Mouse (Mus musculus): ENCODE data around the gene Xrn2. TPM values are rescaled to one million over a fixed set of nuclear protein-coding genes. Genes with fewer than 3 reads are reported as not detected.
A peak's percentile ranks its signal among the peaks of the same experiment; 100 is the strongest.

Xrn2 gene
- polyA plus RNA-seq, 1 experiment from 2014 or later: 110 TPM

GRCm38 (mm10) chr2:147073962-147074361, 61.2 kb downstream of the Xrn2 start:
- Histone ChIP-seq H3K9me3 (ENCODE audit: control insufficient read depth, low read length) (no peaks in the 10 kb centered on the region), H3K4me1 (replicated peaks; ENCODE audit: control insufficient read depth, insufficient read depth, low read length) (no peaks in the 10 kb centered on the region; the same call in 1 of the 2 replicates), H3K27ac (ENCODE audit: low read depth, low read length) (no peak overlapping the region), H3K4me3 (ENCODE audit: low read depth, low read length) (no peak overlapping the region), H3K36me3 (ENCODE audit: control insufficient read depth, insufficient read depth, low read length) (no peaks in the 10 kb centered on the region; the same call in 1 of the 2 replicates), H3K4me2 (ENCODE audit: low read depth, low read length, severe bottlenecking) (no peak overlapping the region), H3K9ac (ENCODE audit: low read length) (no peak overlapping the region), H3K27me3 (ENCODE audit: control insufficient read depth, insufficient read depth, low read length) (peaks cover 4% of the 10 kb centered on the region)
- DNase-seq (ENCODE audit: low spot score) (no peak), ATAC-seq (replicated peaks; ENCODE audit: low FRiP score) (peak; percentile 82)
- WGBS: 31% methylated on average over 2 of the region's 2 CpGs

- no peak overlapping the region for H3K27ac ChIP-seq (ENCODE audit: low read depth, low read length)
- DNase-seq (ENCODE audit: low spot score): no peak
- WGBS: 78% methylated on average over 4 of the region's 4 CpGs
- H3K27me3 ChIP-seq (ENCODE audit: control insufficient read depth, insufficient read depth, low read length): peaks cover 5% of the 10 kb centered on the region
- H3K9me3 ChIP-seq (ENCODE audit: control insufficient read depth, low read length): no peaks in the 10 kb centered on the region
- H3K4me3 ChIP-seq (ENCODE audit: low read depth, low read length): no peak overlapping the region
- no peak overlapping the region for H3K9ac ChIP-seq (ENCODE audit: low read length)
- H3K4me1 ChIP-seq (replicated peaks; ENCODE audit: control insufficient read depth, insufficient read depth, low read length): no peaks in the 10 kb centered on the region
- no peaks in the 10 kb centered on the region; the same call in 1 of the 2 replicates for H3K36me3 ChIP-seq (ENCODE audit: control insufficient read depth, insufficient read depth, low read length)
- no peak overlapping the region for H3K4me2 ChIP-seq (ENCODE audit: low read depth, low read length, severe bottlenecking)
- peak; percentile 51; the same call in 1 of the 2 replicates for ATAC-seq (replicated peaks; ENCODE audit: low FRiP score)
These were observed 61.6 kb downstream of the Xrn2 start for GRCm38 (mm10) chr2:147074399-147074798.

- peaks cover 6% of the 10 kb centered on the region; the same call in 1 of the 2 replicates for H3K4me1 ChIP-seq (replicated peaks; ENCODE audit: control insufficient read depth, insufficient read depth, low read length)
- no peaks in the 10 kb centered on the region for H3K36me3 ChIP-seq (ENCODE audit: control insufficient read depth, insufficient read depth, low read length)
- DNase-seq (ENCODE audit: low spot score) (no peak), ATAC-seq (replicated peaks; ENCODE audit: low FRiP score) (no peak)
- no peak overlapping the region for H3K27ac ChIP-seq (ENCODE audit: low read depth, low read length)
- 69% methylated on average over 4 of the region's 4 CpGs for WGBS
- H3K4me3 ChIP-seq (ENCODE audit: low read depth, low read length): no peak overlapping the region
- H3K9ac ChIP-seq (ENCODE audit: low read length): no peak overlapping the region
- H3K9me3 ChIP-seq (ENCODE audit: control insufficient read depth, low read length): no peaks in the 10 kb centered on the region
- no peak overlapping the region for H3K4me2 ChIP-seq (ENCODE audit: low read depth, low read length, severe bottlenecking)
- H3K27me3 ChIP-seq (ENCODE audit: control insufficient read depth, insufficient read depth, low read length): peaks cover 65% of the 10 kb centered on the region
These were observed 69.6 kb downstream of the Xrn2 start for GRCm38 (mm10) chr2:147082391-147082790.

GRCm38 (mm10) chr2:147083471-147084365, 70.9 kb downstream of the Xrn2 start:
- peak overlapping the region; percentile 26 for H3K4me3 ChIP-seq (ENCODE audit: low read depth, low read length)
- no peaks in the 10 kb centered on the region for H3K9me3 ChIP-seq (ENCODE audit: control insufficient read depth, low read length)
- ATAC-seq (replicated peaks; ENCODE audit: low FRiP score) (peak; percentile 52), DNase-seq (ENCODE audit: low spot score) (peak; percentile 72)
- H3K36me3 ChIP-seq (ENCODE audit: control insufficient read depth, insufficient read depth, low read length): no peaks in the 10 kb centered on the region
- under 1% methylated on average over 60 of the region's 72 CpGs for WGBS
- no peak overlapping the region for H3K9ac ChIP-seq (ENCODE audit: low read length)
- peaks cover 6% of the 10 kb centered on the region; the same call in 1 of the 2 replicates for H3K4me1 ChIP-seq (replicated peaks; ENCODE audit: control insufficient read depth, insufficient read depth, low read length)
- H3K4me2 ChIP-seq (ENCODE audit: low read depth, low read length, severe bottlenecking): 0 out of 2 replicates have a peak overlapping the region, but pooled peaks have one; percentile 15
- peaks cover 71% of the 10 kb centered on the region for H3K27me3 ChIP-seq (ENCODE audit: control insufficient read depth, insufficient read depth, low read length)
- no peak overlapping the region for H3K27ac ChIP-seq (ENCODE audit: low read depth, low read length)

GRCm38 (mm10) chr2:147084366-147085071, 71.7 kb downstream of the Xrn2 start:
- no peaks in the 10 kb centered on the region for H3K9me3 ChIP-seq (ENCODE audit: control insufficient read depth, low read length)
- DNase-seq (ENCODE audit: low spot score) (peak; percentile 73), ATAC-seq (replicated peaks; ENCODE audit: low FRiP score) (peak; percentile 49)
- WGBS: under 1% methylated on average over 82 of the region's 106 CpGs
- H3K4me2 ChIP-seq (ENCODE audit: low read depth, low read length, severe bottlenecking): peak overlapping the region; percentile 26; the same call in 1 of the 2 replicates
- H3K27ac ChIP-seq (ENCODE audit: low read depth, low read length): no peak overlapping the region
- H3K27me3 ChIP-seq (ENCODE audit: control insufficient read depth, insufficient read depth, low read length): peaks cover 68% of the 10 kb centered on the region
- H3K9ac ChIP-seq (ENCODE audit: low read length): no peak overlapping the region; the same call in 1 of the 2 replicates
- H3K4me3 ChIP-seq (ENCODE audit: low read depth, low read length): peak overlapping the region; percentile 26
- peaks cover 6% of the 10 kb centered on the region; the same call in 1 of the 2 replicates for H3K4me1 ChIP-seq (replicated peaks; ENCODE audit: control insufficient read depth, insufficient read depth, low read length)
- H3K36me3 ChIP-seq (ENCODE audit: control insufficient read depth, insufficient read depth, low read length): no peaks in the 10 kb centered on the region

- peak within 1 kb of the TSS; percentile 26; the same call in 1 of the 2 replicates for H3K4me2 ChIP-seq (ENCODE audit: low read depth, low read length, severe bottlenecking)
- no peaks in the 10 kb centered on the region for H3K36me3 ChIP-seq (ENCODE audit: control insufficient read depth, insufficient read depth, low read length)
- peak within 1 kb of the TSS; percentile 26 for H3K4me3 ChIP-seq (ENCODE audit: low read depth, low read length)
- H3K4me1 ChIP-seq (replicated peaks; ENCODE audit: control insufficient read depth, insufficient read depth, low read length): peaks cover 6% of the 10 kb centered on the region; the same call in 1 of the 2 replicates
- no peaks in the 10 kb centered on the region for H3K9me3 ChIP-seq (ENCODE audit: control insufficient read depth, low read length)
- WGBS: under 1% methylated on average over 82 of the region's 82 CpGs
- DNase-seq (ENCODE audit: low spot score): peak; percentile 63
- ATAC-seq (replicated peaks; ENCODE audit: low FRiP score): peak; percentile 48
- no peak within 1 kb of the TSS; the same call in 1 of the 2 replicates for H3K9ac ChIP-seq (ENCODE audit: low read length)
- no peak within 1 kb of the TSS for H3K27ac ChIP-seq (ENCODE audit: low read depth, low read length)
- H3K27me3 ChIP-seq (ENCODE audit: control insufficient read depth, insufficient read depth, low read length): peaks cover 65% of the 10 kb centered on the region
These were observed 72.5 kb downstream of the Xrn2 start, which contains the start of gene Nkx2-4 for GRCm38 (mm10) chr2:147085072-147085870. Gene Nkx2-4, minus strand, starts transcription at chr2:147085445.

- Histone ChIP-seq H3K4me3 (ENCODE audit: low read depth, low read length) (no peak overlapping the region), H3K9ac (ENCODE audit: low read length) (no peak overlapping the region), H3K4me2 (ENCODE audit: low read depth, low read length, severe bottlenecking) (no peak overlapping the region), H3K9me3 (ENCODE audit: control insufficient read depth, low read length) (no peaks in the 10 kb centered on the region), H3K27me3 (ENCODE audit: control insufficient read depth, insufficient read depth, low read length) (peaks cover 64% of the 10 kb centered on the region), H3K36me3 (ENCODE audit: control insufficient read depth, insufficient read depth, low read length) (no peaks in the 10 kb centered on the region), H3K4me1 (replicated peaks; ENCODE audit: control insufficient read depth, insufficient read depth, low read length) (peaks cover 6% of the 10 kb centered on the region; the same call in 1 of the 2 replicates), H3K27ac (ENCODE audit: low read depth, low read length) (no peak overlapping the region)
- ATAC-seq (replicated peaks; ENCODE audit: low FRiP score) (0 out of 2 replicates have a peak, but pooled peaks have one; percentile 6), DNase-seq (ENCODE audit: low spot score) (no peak)
- WGBS: 2% methylated on average over 6 of the region's 6 CpGs
These were observed 73.1 kb downstream of the Xrn2 start for GRCm38 (mm10) chr2:147085937-147086336.

GRCm38 (mm10) chr2:147086441-147086840, 73.6 kb downstream of the Xrn2 start:
- H3K27ac ChIP-seq (ENCODE audit: low read depth, low read length): no peak overlapping the region
- H3K36me3 ChIP-seq (ENCODE audit: control insufficient read depth, insufficient read depth, low read length): no peaks in the 10 kb centered on the region
- H3K4me1 ChIP-seq (replicated peaks; ENCODE audit: control insufficient read depth, insufficient read depth, low read length): peaks cover 6% of the 10 kb centered on the region; the same call in 1 of the 2 replicates
- DNase-seq (ENCODE audit: low spot score) (no peak), ATAC-seq (replicated peaks; ENCODE audit: low FRiP score) (no peak)
- H3K9ac ChIP-seq (ENCODE audit: low read length): no peak overlapping the region
- H3K4me2 ChIP-seq (ENCODE audit: low read depth, low read length, severe bottlenecking): no peak overlapping the region
- H3K9me3 ChIP-seq (ENCODE audit: control insufficient read depth, low read length): no peaks in the 10 kb centered on the region
- 12% methylated on average over 5 of the region's 5 CpGs for WGBS
- H3K27me3 ChIP-seq (ENCODE audit: control insufficient read depth, insufficient read depth, low read length): peaks cover 59% of the 10 kb centered on the region
- no peak overlapping the region for H3K4me3 ChIP-seq (ENCODE audit: low read depth, low read length)
